Mouse (Mus musculus): ENCODE results near the gene Adam19. TPM values are rescaled to one million over a fixed set of nuclear protein-coding genes. Genes with fewer than 3 reads are reported as not detected.

Gene Adam19
- polyA plus RNA-seq, 1 experiment from 2014 or later = 21.3 TPM

GRCm38 (mm10) chr11:46123328-46123866 is 67.6 kb downstream of the Adam19 start:
- H3K27ac ChIP-seq (ENCODE audit: low read depth) = no peak overlapping the region
- DNase-seq (ENCODE audit: low spot score) = no peak
- no peak overlapping the region for H3K4me2 ChIP-seq (ENCODE audit: low read length)
- H3K9me3 ChIP-seq (ENCODE audit: control insufficient read depth, low read length) = no peaks in the 10 kb centered on the region
- no peak overlapping the region for H3K4me3 ChIP-seq (ENCODE audit: low read depth, low read length)
- WGBS = 95% methylated on average over 8 of the region's 8 CpGs
- no peak overlapping the region for H3K9ac ChIP-seq (ENCODE audit: low read length)
- ATAC-seq (replicated peaks; ENCODE audit: low FRiP score, low TSS enrichment, low read depth) = no peak
- H3K4me1 ChIP-seq (replicated peaks; ENCODE audit: control insufficient read depth, insufficient read depth, low read length) = no peaks in the 10 kb centered on the region
- peaks cover 77% of the 10 kb centered on the region for H3K36me3 ChIP-seq (ENCODE audit: control insufficient read depth, insufficient read depth, low read length)
- H3K27me3 ChIP-seq (replicated peaks; ENCODE audit: control insufficient read depth, insufficient read depth, low read length) = no peaks in the 10 kb centered on the region

GRCm38 (mm10) chr11:46125093-46125834 is 69.5 kb downstream of the Adam19 start:
- no peaks in the 10 kb centered on the region for H3K4me1 ChIP-seq (replicated peaks; ENCODE audit: control insufficient read depth, insufficient read depth, low read length)
- no peak overlapping the region for H3K9ac ChIP-seq (ENCODE audit: low read length)
- no peak overlapping the region for H3K4me2 ChIP-seq (ENCODE audit: low read length)
- no peaks in the 10 kb centered on the region for H3K9me3 ChIP-seq (ENCODE audit: control insufficient read depth, low read length)
- no peak overlapping the region for H3K4me3 ChIP-seq (ENCODE audit: low read depth, low read length)
- ATAC-seq (replicated peaks; ENCODE audit: low FRiP score, low TSS enrichment, low read depth) (no peak), DNase-seq (ENCODE audit: low spot score) (no peak)
- no peak overlapping the region for H3K27ac ChIP-seq (ENCODE audit: low read depth)
- peaks cover 69% of the 10 kb centered on the region for H3K36me3 ChIP-seq (ENCODE audit: control insufficient read depth, insufficient read depth, low read length)
- no peaks in the 10 kb centered on the region for H3K27me3 ChIP-seq (replicated peaks; ENCODE audit: control insufficient read depth, insufficient read depth, low read length)
- 90% methylated on average over 12 of the region's 12 CpGs for WGBS

GRCm38 (mm10) chr11:46125835-46126229 is 70.0 kb downstream of the Adam19 start:
- ATAC-seq (replicated peaks; ENCODE audit: low FRiP score, low TSS enrichment, low read depth) (no peak), DNase-seq (ENCODE audit: low spot score) (no peak)
- Histone ChIP-seq H3K4me3 (ENCODE audit: low read depth, low read length) (no peak overlapping the region), H3K36me3 (ENCODE audit: control insufficient read depth, insufficient read depth, low read length) (peaks cover 72% of the 10 kb centered on the region), H3K4me1 (replicated peaks; ENCODE audit: control insufficient read depth, insufficient read depth, low read length) (no peaks in the 10 kb centered on the region), H3K9ac (ENCODE audit: low read length) (no peak overlapping the region), H3K27ac (ENCODE audit: low read depth) (no peak overlapping the region), H3K27me3 (replicated peaks; ENCODE audit: control insufficient read depth, insufficient read depth, low read length) (no peaks in the 10 kb centered on the region), H3K9me3 (ENCODE audit: control insufficient read depth, low read length) (no peaks in the 10 kb centered on the region), H3K4me2 (ENCODE audit: low read length) (no peak overlapping the region)
- WGBS = 93% methylated on average over 7 of the region's 7 CpGs

GRCm38 (mm10) chr11:46126317-46126716 is 70.5 kb downstream of the Adam19 start:
- WGBS = 89% methylated on average over 7 of the region's 7 CpGs
- Histone ChIP-seq H3K4me2 (ENCODE audit: low read length) (no peak overlapping the region), H3K4me1 (replicated peaks; ENCODE audit: control insufficient read depth, insufficient read depth, low read length) (no peaks in the 10 kb centered on the region), H3K36me3 (ENCODE audit: control insufficient read depth, insufficient read depth, low read length) (peaks cover 71% of the 10 kb centered on the region), H3K27me3 (replicated peaks; ENCODE audit: control insufficient read depth, insufficient read depth, low read length) (no peaks in the 10 kb centered on the region), H3K27ac (ENCODE audit: low read depth) (no peak overlapping the region), H3K4me3 (ENCODE audit: low read depth, low read length) (no peak overlapping the region), H3K9ac (ENCODE audit: low read length) (no peak overlapping the region), H3K9me3 (ENCODE audit: control insufficient read depth, low read length) (no peaks in the 10 kb centered on the region)
- no peak for ATAC-seq (replicated peaks; ENCODE audit: low FRiP score, low TSS enrichment, low read depth)
- no peak for DNase-seq (ENCODE audit: low spot score)

GRCm38 (mm10) chr11:46126827-46127410 is 71.1 kb downstream of the Adam19 start:
- no peak overlapping the region for H3K4me2 ChIP-seq (ENCODE audit: low read length)
- H3K27ac ChIP-seq (ENCODE audit: low read depth) = peak overlapping the region; percentile 14; the same call in 1 of the 2 replicates
- H3K36me3 ChIP-seq (ENCODE audit: control insufficient read depth, insufficient read depth, low read length) = peaks cover 68% of the 10 kb centered on the region
- ATAC-seq (replicated peaks; ENCODE audit: low FRiP score, low TSS enrichment, low read depth) = no peak
- no peak overlapping the region for H3K4me3 ChIP-seq (ENCODE audit: low read depth, low read length)
- WGBS = 90% methylated on average over 11 of the region's 11 CpGs
- H3K9ac ChIP-seq (ENCODE audit: low read length) = no peak overlapping the region
- H3K27me3 ChIP-seq (replicated peaks; ENCODE audit: control insufficient read depth, insufficient read depth, low read length) = no peaks in the 10 kb centered on the region
- no peaks in the 10 kb centered on the region for H3K9me3 ChIP-seq (ENCODE audit: control insufficient read depth, low read length)
- DNase-seq (ENCODE audit: low spot score) = no peak
- H3K4me1 ChIP-seq (replicated peaks; ENCODE audit: control insufficient read depth, insufficient read depth, low read length) = no peaks in the 10 kb centered on the region

- H3K4me3 ChIP-seq (ENCODE audit: low read depth, low read length) = no peak overlapping the region
- H3K4me1 ChIP-seq (replicated peaks; ENCODE audit: control insufficient read depth, insufficient read depth, low read length) = no peaks in the 10 kb centered on the region
- no peaks in the 10 kb centered on the region for H3K27me3 ChIP-seq (replicated peaks; ENCODE audit: control insufficient read depth, insufficient read depth, low read length)
- H3K4me2 ChIP-seq (ENCODE audit: low read length) = no peak overlapping the region
- no peak overlapping the region for H3K9ac ChIP-seq (ENCODE audit: low read length)
- ATAC-seq (replicated peaks; ENCODE audit: low FRiP score, low TSS enrichment, low read depth) (no peak; the same call in 1 of the 2 replicates), DNase-seq (ENCODE audit: low spot score) (no peak)
- H3K36me3 ChIP-seq (ENCODE audit: control insufficient read depth, insufficient read depth, low read length) = peaks cover 65% of the 10 kb centered on the region
- H3K27ac ChIP-seq (ENCODE audit: low read depth) = peak overlapping the region; percentile 14
- WGBS = 71% methylated on average over 15 of the region's 15 CpGs
- H3K9me3 ChIP-seq (ENCODE audit: control insufficient read depth, low read length) = no peaks in the 10 kb centered on the region
Observed at GRCm38 (mm10) chr11:46127621-46128547, 72.1 kb downstream of the Adam19 start.

GRCm38 (mm10) chr11:46128548-46128945 is 72.8 kb downstream of the Adam19 start:
- DNase-seq (ENCODE audit: low spot score) (peak; percentile 65), ATAC-seq (replicated peaks; ENCODE audit: low FRiP score, low TSS enrichment, low read depth) (no peak)
- Histone ChIP-seq H3K9me3 (ENCODE audit: control insufficient read depth, low read length) (no peaks in the 10 kb centered on the region), H3K27me3 (replicated peaks; ENCODE audit: control insufficient read depth, insufficient read depth, low read length) (no peaks in the 10 kb centered on the region), H3K4me1 (replicated peaks; ENCODE audit: control insufficient read depth, insufficient read depth, low read length) (no peaks in the 10 kb centered on the region), H3K4me2 (ENCODE audit: low read length) (no peak overlapping the region), H3K9ac (ENCODE audit: low read length) (no peak overlapping the region), H3K36me3 (ENCODE audit: control insufficient read depth, insufficient read depth, low read length) (peaks cover 65% of the 10 kb centered on the region), H3K27ac (ENCODE audit: low read depth) (no peak overlapping the region), H3K4me3 (ENCODE audit: low read depth, low read length) (no peak overlapping the region)
- WGBS = 71% methylated on average over 9 of the region's 9 CpGs

Measured in intestine, embryonic 14.5 days (tissue).